Mouse (Mus musculus): Measurements from ENCODE around the gene Zfp385b. TPM values are rescaled to one million over a fixed set of nuclear protein-coding genes. Genes with fewer than 3 reads are reported as not detected.

The Zfp385b gene
- polyA plus RNA-seq, 1 experiment = not detected

Other genes starting within 250 kb of the Zfp385b start
- gene Cwc22, start 126.7 kb upstream of the Zfp385b start, polyA plus RNA-seq (2012; ENCODE audit: insufficient read depth, insufficient read length, missing spikeins) = 8.4 and 19.7 TPM in 2 replicates